Mouse (Mus musculus): ENCODE measurements around the gene Gm7879.

Gene Gm7879

GRCm38 (mm10) chr5:43948111-43948743 is 35.3 kb downstream of the Gm7879 start:
- peak; percentile 78 for ATAC-seq (ENCODE audit: low TSS enrichment)

GRCm38 (mm10) chr5:43948748-43949275 is 35.9 kb downstream of the Gm7879 start:
- ATAC-seq (ENCODE audit: low TSS enrichment), result peak; percentile 20; the same call in 1 of the 2 replicates

GRCm38 (mm10) chr5:43953241-43953640 is 40.3 kb downstream of the Gm7879 start:
- no peak for ATAC-seq (ENCODE audit: low TSS enrichment)

- ATAC-seq (ENCODE audit: low TSS enrichment), result no peak
Observed at GRCm38 (mm10) chr5:43959884-43960440, 47.0 kb downstream of the Gm7879 start.

- ATAC-seq (ENCODE audit: low TSS enrichment), result no peak
Observed at GRCm38 (mm10) chr5:43961056-43961455, 48.1 kb downstream of the Gm7879 start.

Data from frontal cortex, adult (tissue).